Mouse (Mus musculus) forebrain, postnatal 0 days (tissue): ENCODE measurements around the gene Vgll4. TPM values are rescaled to one million over a fixed set of nuclear protein-coding genes. Genes with fewer than 3 reads are reported as not detected.

Source experiments
- ATAC-seq: fragments of 200-750 bp; cut with Nextera tagmentation; 2 replicates; pipeline ENCODE4 v1.8.0; 2017; ENCODE audit warnings: mild to moderate bottlenecking, moderate library complexity
- DNase-seq: peaks from one replicate; pipeline ENCODE4 v3.0.0-alpha.2; 2015
- H3K27ac ChIP-seq: fragments of 300-500 bp; sonication (generic); 2 replicates; pipeline ENCODE4 v1.5.1; 2014; ENCODE audit warnings: low read depth, mild to moderate bottlenecking, antibody characterized with exemption, low read length, moderate library complexity, mixed read lengths
- H3K27me3 ChIP-seq: fragments of 300-500 bp; sonication (generic); 2 replicates; pipeline ENCODE4 v1.6.1; 2014; ENCODE audit warnings: mild to moderate bottlenecking, low read length, mixed read lengths; ENCODE audit not compliant: insufficient read depth
- H3K36me3 ChIP-seq: fragments of 300-500 bp; sonication (generic); 2 replicates; pipeline ENCODE4 v1.6.1; 2014; ENCODE audit warnings: mild to moderate bottlenecking, moderate library complexity; ENCODE audit not compliant: insufficient read depth
- H3K4me1 ChIP-seq: fragments of 300-500 bp; sonication (generic); 2 replicates; pipeline ENCODE4 v1.6.1; 2014; ENCODE audit warnings: antibody characterized with exemption; ENCODE audit not compliant: insufficient read depth
- H3K4me2 ChIP-seq: fragments of 300-500 bp; sonication (generic); 2 replicates; pipeline ENCODE4 v1.6.1; 2014; ENCODE audit warnings: low read depth, mild to moderate bottlenecking, moderate library complexity
- H3K4me3 ChIP-seq: fragments of 300-500 bp; sonication (generic); 2 replicates; pipeline ENCODE4 v1.5.1; 2014; ENCODE audit warnings: low read depth, low read length, mixed read lengths
- H3K9ac ChIP-seq: fragments of 300-500 bp; sonication (generic); 2 replicates; pipeline ENCODE4 v1.6.1; 2014; ENCODE audit warnings: mild to moderate bottlenecking
- H3K9me3 ChIP-seq: fragments of 300-500 bp; sonication (generic); 2 replicates; pipeline ENCODE4 v1.6.1; 2016; ENCODE audit warnings: low read length
- CTCF ChIP-seq: sonication (generic); IDR thresholded peaks from 2 replicates; pipeline ENCODE4 v1.5.1; 2016; ENCODE audit warnings: antibody characterized with exemption, control low read depth, low read depth
- WGBS: fragments of 180-500 bp; shearing (Covaris S2); extraction: QIAGEN DNeasy Blood & Tissue Kit; methylation state at CpG from one replicate; pipeline ENCODE4 v1.1.7; 2014; 5-methylcytosine and 5-hydroxymethylcytosine counted together
- polyA plus RNA-seq: library from polyadenylated mRNA; unstranded; fragments of >200 nt; fragmentation: Nextera tagmentation; extraction: Ambion mirVana; gene quantifications from 2 replicates; pipeline ENCODE4 v1.2.1, GENCODE M21; 2015
- total RNA-seq: library from RNA; depleted of rRNA; stranded (reverse); fragments of >200 nt; gene quantifications from 2 replicates; pipeline ENCODE4 v1.2.3, GENCODE M21; 2014

Vgll4 gene
- total and polyA plus RNA-seq, 2 experiments from 2014 or later = 58.0 to 59.2 TPM

DNA sequence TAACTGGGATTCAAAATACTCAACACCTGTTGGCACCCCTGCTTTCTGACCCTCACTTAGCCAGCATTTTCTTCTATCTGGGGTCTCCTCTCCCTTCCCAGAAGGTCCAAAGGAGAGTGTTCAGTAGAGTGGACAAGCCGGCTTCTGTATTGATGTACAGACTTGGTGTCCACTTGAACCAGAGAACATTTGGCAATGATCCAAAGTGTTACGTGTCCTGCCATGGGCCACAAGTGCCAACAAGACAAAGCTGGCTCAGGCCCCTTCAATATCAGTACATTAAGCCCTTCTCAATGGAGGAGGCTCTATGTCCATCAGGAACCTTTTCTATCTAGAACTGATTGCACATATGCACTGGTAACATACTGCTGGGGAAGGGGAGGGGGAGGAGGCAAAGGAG is 73.5 kb downstream of the Vgll4 start:
- WGBS = 59% methylated on average over 2 of the region's 2 CpGs
- Histone ChIP-seq H3K4me1 (peaks cover 25% of the 10 kb centered on the region), H3K9me3 (no peaks in the 10 kb centered on the region), H3K27ac (no peak overlapping the region), H3K4me3 (no peak overlapping the region), H3K9ac (no peak overlapping the region), H3K4me2 (no peak overlapping the region), H3K36me3 (no peaks in the 10 kb centered on the region), H3K27me3 (no peaks in the 10 kb centered on the region)
- DNase-seq (no peak), ATAC-seq (no peak)
- no peak for TF ChIP-seq CTCF

DNA sequence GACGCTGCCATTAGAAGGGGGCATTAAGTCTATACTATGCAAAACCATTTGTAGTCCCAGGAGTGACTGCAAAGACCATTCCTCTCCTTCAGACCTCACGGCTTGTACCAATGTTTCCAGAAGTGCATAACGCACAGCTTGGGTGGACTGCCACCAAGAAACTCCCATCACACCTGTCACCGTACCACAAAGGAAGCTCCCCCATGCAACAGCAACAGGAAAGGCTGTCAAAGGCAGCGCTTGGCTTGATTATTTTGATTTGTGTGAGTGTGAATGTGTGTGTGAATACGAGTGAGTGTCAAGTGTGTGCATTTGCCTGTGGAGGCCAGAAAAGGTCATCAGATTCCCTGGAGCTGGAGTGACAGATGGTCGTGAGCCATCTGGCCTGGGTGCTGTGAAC is 74.6 kb downstream of the Vgll4 start:
- Histone ChIP-seq H3K4me1 (peaks cover 31% of the 10 kb centered on the region), H3K9ac (no peak overlapping the region), H3K9me3 (no peaks in the 10 kb centered on the region), H3K27me3 (no peaks in the 10 kb centered on the region), H3K4me2 (no peak overlapping the region), H3K4me3 (no peak overlapping the region), H3K36me3 (no peaks in the 10 kb centered on the region), H3K27ac (no peak overlapping the region)
- WGBS = 85% methylated on average over 7 of the region's 7 CpGs
- DNase-seq (no peak), ATAC-seq (no peak)
- TF ChIP-seq CTCF = no peak

DNA sequence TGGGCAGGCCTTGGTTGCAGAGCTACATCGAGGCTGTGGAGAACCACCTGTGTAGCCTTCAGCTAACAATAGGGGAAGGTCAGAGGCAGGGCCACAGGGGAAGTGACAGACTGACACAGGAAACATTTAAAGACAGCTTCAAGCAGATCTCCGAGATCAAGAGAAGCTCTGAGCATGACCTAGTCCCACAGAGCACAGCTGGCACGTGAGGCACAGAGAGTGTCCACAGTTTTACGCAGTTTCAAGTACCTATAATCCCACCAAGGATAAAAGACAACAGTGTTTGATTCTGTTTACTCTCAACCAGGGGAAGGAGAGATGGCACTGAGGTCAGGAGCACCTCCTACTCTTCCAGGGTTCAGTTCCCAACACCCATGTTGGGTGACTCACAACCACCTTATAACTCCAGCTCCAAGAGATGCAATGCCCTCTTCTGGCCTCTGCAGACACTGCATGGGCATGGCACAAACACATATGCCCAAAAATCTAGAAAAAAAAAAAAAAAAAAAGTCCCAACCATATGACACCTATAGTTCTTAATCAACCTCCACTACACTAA is 75.2 kb downstream of the Vgll4 start:
- no peak for ATAC-seq
- 83% methylated on average over 4 of the region's 4 CpGs for WGBS

DNA sequence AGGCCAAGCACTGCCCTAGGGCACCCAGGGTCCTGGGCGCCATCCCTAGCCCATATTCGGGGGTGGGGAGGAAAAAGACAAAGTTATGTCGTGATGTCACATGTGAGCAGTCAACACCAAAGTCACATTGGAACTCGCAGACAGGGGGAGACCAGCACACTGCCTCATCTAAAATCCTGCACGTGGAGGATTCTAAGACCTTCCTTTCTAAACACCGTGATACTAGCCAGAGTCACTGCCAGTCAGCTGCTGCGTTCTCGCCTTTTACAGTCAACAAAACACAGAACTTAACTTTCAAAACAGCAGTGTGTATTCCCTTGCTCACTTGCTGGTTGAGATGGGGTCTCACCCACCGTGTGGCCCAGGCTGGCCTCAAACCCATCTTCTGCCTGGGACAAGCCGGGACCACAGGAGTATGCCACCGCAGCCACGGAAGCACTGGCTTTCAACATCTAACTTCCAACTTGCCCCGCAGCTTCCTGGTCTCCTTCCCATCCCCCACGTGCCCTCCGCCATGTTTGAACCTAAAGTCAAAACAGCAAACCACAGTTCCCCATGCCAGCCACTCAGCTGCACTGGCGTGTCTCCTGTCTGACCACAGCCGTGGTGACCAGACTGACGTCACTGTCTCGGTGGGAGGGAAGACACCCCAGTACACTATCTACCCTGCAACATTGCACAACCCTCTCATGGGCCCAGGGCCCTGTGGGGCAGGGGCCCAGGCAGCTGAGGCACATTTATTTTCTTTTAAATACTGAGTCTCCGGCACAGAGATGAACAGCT is 76.2 kb downstream of the Vgll4 start:
- peaks cover 38% of the 10 kb centered on the region for H3K4me1 ChIP-seq

More for the DNA sequence above, 75.2 kb downstream of the Vgll4 start:
- Histone ChIP-seq H3K27me3 (no peaks in the 10 kb centered on the region), H3K9me3 (no peaks in the 10 kb centered on the region), H3K4me2 (no peak overlapping the region), H3K4me3 (no peak overlapping the region), H3K4me1 (peaks cover 31% of the 10 kb centered on the region), H3K36me3 (no peaks in the 10 kb centered on the region), H3K27ac (no peak overlapping the region), H3K9ac (no peak overlapping the region)
- TF ChIP-seq CTCF = peak; percentile 37
- DNase-seq = no peak

DNA sequence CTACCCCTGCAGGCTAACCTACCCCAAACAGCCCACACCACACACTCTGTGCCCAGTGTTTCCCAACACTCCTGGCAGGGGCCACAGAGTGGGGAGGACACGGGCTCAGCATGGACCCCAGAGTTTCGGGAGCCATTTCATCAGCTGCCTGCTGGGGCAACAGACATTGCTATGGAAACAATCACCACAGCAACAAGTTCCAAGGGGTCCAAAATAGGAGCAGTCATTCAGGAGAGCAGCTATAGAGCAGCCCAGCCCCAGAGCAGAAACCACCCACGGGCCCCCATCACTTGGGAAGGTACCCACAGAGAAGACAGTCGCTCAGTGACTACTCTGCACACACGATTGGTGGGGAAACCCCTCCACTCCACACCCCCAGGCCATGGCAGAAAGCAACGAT is 77.4 kb downstream of the Vgll4 start:
- Histone ChIP-seq H3K4me2 (peak overlapping the region; percentile 37), H3K9ac (0 out of 2 replicates have a peak overlapping the region, but pooled peaks have one; percentile 11), H3K4me3 (no peak overlapping the region), H3K27me3 (no peaks in the 10 kb centered on the region), H3K27ac (peak overlapping the region; percentile 67), H3K4me1 (peaks cover 40% of the 10 kb centered on the region), H3K36me3 (no peaks in the 10 kb centered on the region), H3K9me3 (no peaks in the 10 kb centered on the region)
- DNase-seq (peak; percentile 85), ATAC-seq (peak; percentile 70)
- WGBS = 4% methylated on average over 6 of the region's 6 CpGs
- no peak for TF ChIP-seq CTCF

More for the DNA sequence above, 76.2 kb downstream of the Vgll4 start:
- TF ChIP-seq CTCF = 0 out of 2 replicates have a peak, but pooled peaks have one; percentile 21
- no peaks in the 10 kb centered on the region for H3K27me3 ChIP-seq
- no peak overlapping the region for H3K4me2 ChIP-seq
- H3K9me3 ChIP-seq = no peaks in the 10 kb centered on the region
- 59% methylated on average over 20 of the region's 20 CpGs for WGBS
- no peak overlapping the region for H3K4me3 ChIP-seq
- H3K27ac ChIP-seq = no peak overlapping the region
- no peak overlapping the region for H3K9ac ChIP-seq
- no peaks in the 10 kb centered on the region for H3K36me3 ChIP-seq
- DNase-seq (no peak), ATAC-seq (no peak)

DNA sequence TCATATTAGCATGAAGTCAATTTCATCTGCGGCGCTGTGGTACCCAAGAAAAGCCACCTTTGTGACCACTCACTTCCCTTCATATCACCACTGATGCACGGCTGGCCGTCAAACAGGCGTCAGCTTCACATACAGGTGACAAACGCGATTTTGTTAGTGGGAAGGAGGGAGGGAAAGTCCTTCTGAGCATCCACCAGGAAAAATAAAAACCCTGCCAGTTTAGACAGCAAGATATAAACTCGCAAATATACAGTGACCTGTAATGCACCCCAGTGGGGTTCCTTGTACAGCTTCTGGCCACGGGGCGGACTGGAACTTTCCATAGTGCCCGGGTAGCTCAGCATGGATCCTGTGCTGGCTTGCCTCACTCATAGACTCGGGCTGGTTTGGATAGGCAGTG is 78.0 kb downstream of the Vgll4 start:
- ATAC-seq (0 out of 2 replicates have a peak, but pooled peaks have one; percentile 1), DNase-seq (no peak)
- Histone ChIP-seq H3K27me3 (no peaks in the 10 kb centered on the region), H3K4me2 (no peak overlapping the region), H3K9me3 (no peaks in the 10 kb centered on the region), H3K36me3 (no peaks in the 10 kb centered on the region), H3K9ac (0 out of 2 replicates have a peak overlapping the region, but pooled peaks have one; percentile 2), H3K4me1 (peaks cover 40% of the 10 kb centered on the region), H3K27ac (peak overlapping the region; percentile 67), H3K4me3 (no peak overlapping the region)
- 48% methylated on average over 12 of the region's 12 CpGs for WGBS
- TF ChIP-seq CTCF = no peak

DNA sequence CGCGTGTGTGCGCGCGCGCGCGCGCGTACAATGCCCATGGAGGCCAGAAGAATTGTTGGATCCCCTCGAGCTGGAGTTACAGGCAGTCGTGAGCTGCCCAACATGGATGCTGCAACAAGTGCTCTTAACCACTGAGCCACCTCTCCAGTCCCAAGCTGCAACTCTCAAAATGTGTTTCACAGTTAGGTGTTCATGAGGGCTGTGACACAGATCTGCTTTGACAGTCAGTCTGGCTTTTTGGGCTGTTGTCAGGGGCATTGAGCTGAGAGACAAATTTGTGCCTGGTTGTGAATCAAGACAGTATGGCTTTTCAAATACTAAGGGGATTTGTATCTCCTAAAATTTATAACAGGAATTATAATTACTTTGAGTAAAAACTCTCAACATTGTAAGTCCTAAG is 78.5 kb downstream of the Vgll4 start:
- TF ChIP-seq CTCF = no peak

More for the DNA sequence above, 78.5 kb downstream of the Vgll4 start:
- DNase-seq (no peak), ATAC-seq (no peak)
- Histone ChIP-seq H3K36me3 (no peaks in the 10 kb centered on the region), H3K27me3 (no peaks in the 10 kb centered on the region), H3K9me3 (no peaks in the 10 kb centered on the region), H3K4me3 (no peak overlapping the region), H3K9ac (no peak overlapping the region), H3K4me2 (no peak overlapping the region), H3K27ac (peak overlapping the region; percentile 48; the same call in 1 of the 2 replicates), H3K4me1 (peaks cover 40% of the 10 kb centered on the region)
- 73% methylated on average over 12 of the region's 12 CpGs for WGBS
